Mouse (Mus musculus) liver, embryonic 14.5 days (tissue): ENCODE measurements at regions not wholly inside any gene's neighbourhood (a gene's known extent, or its start where the extent isn't known, plus 50 kb on each side); places are given as distances from the start of the nearest gene placed in this dataset.

Experiments
- ATAC-seq: fragments of 200-750 bp; cut with Nextera tagmentation; 2 replicates; pipeline ENCODE4 v1.8.0; 2017; ENCODE audit warnings: moderate number of reproducible peaks, mild to moderate bottlenecking, moderate library complexity; ENCODE audit not compliant: insufficient read depth
- DNase-seq, 3 experiments: peaks; one replicate each; pipeline ENCODE4 v3.0.0-alpha.2; 2012 to 2013; ENCODE audit warnings: low read depth in 3 of 3, low spot score in 3 of 3
- H3K27ac ChIP-seq: fragments of 300-500 bp; sonication (generic); 2 replicates; pipeline ENCODE4 v1.5.1; 2014; ENCODE audit warnings: moderate library complexity, mild to moderate bottlenecking, control low read depth, inconsistent platforms
- H3K27me3 ChIP-seq: fragments of 300-500 bp; sonication (generic); 2 replicates; pipeline ENCODE4 v1.6.1; 2014; ENCODE audit warnings: mild to moderate bottlenecking, low read length, moderate library complexity; ENCODE audit not compliant: control insufficient read depth, insufficient read depth
- H3K36me3 ChIP-seq: fragments of 300-500 bp; sonication (generic); replicated peaks from 2 replicates; pipeline ENCODE4 v1.6.1; 2014; ENCODE audit warnings: low read depth; ENCODE audit not compliant: control insufficient read depth, insufficient read depth
- H3K4me1 ChIP-seq, 2 experiments: fragments of 200-500 bp in 1 of 2; fragments of 300-500 bp in 1 of 2; sonication (generic) in 1 of 2; replicated peaks; 2 replicates each; pipeline ENCODE4 v1.6.1; 2012 to 2014; ENCODE audit warnings: antibody characterized with exemption in 1 of 2, inconsistent platforms in 1 of 2, low read length in 1 of 2; ENCODE audit not compliant: control insufficient read depth in 2 of 2, insufficient read depth in 2 of 2
- H3K4me2 ChIP-seq: fragments of 300-500 bp; sonication (generic); 2 replicates; pipeline ENCODE4 v1.6.1; 2014; ENCODE audit warnings: low read depth, mild to moderate bottlenecking, control low read depth, moderate library complexity
- H3K4me3 ChIP-seq, 2 experiments: fragments of 200-500 bp in 1 of 2; fragments of 300-500 bp in 1 of 2; sonication (generic) in 1 of 2; 2 replicates each; pipeline ENCODE4 v1.5.1; 2012 to 2014; ENCODE audit warnings: low read depth in 2 of 2, low read length in 2 of 2, mild to moderate bottlenecking in 2 of 2, control low read depth in 1 of 2, inconsistent platforms in 1 of 2, moderate library complexity in 1 of 2; ENCODE audit not compliant: insufficient read depth in 1 of 2
- H3K9ac ChIP-seq: fragments of 300-500 bp; sonication (generic); replicated peaks from 2 replicates; pipeline ENCODE4 v1.6.1; 2014; ENCODE audit warnings: mild to moderate bottlenecking, control low read depth, moderate library complexity
- H3K9me3 ChIP-seq: fragments of 300-500 bp; sonication (generic); 2 replicates; pipeline ENCODE4 v1.6.1; 2016; ENCODE audit warnings: low read length, mixed read lengths; ENCODE audit not compliant: control insufficient read depth
- CTCF ChIP-seq: IDR thresholded peaks from 2 replicates; pipeline ENCODE4 v1.5.1; 2016; ENCODE audit warnings: antibody characterized with exemption, low read depth, control low read depth
- EP300 ChIP-seq: IDR thresholded peaks from 2 replicates; pipeline ENCODE4 v1.6.1; 2016; ENCODE audit warnings: antibody characterized with exemption, low read depth
- WGBS: fragments of 180-500 bp; shearing (Covaris S2); extraction: QIAGEN DNeasy Blood & Tissue Kit; methylation state at CpG from one replicate; pipeline ENCODE4 v1.1.7; 2014; ENCODE audit not compliant: insufficient replicate concordance; 5-methylcytosine and 5-hydroxymethylcytosine counted together

DNA sequence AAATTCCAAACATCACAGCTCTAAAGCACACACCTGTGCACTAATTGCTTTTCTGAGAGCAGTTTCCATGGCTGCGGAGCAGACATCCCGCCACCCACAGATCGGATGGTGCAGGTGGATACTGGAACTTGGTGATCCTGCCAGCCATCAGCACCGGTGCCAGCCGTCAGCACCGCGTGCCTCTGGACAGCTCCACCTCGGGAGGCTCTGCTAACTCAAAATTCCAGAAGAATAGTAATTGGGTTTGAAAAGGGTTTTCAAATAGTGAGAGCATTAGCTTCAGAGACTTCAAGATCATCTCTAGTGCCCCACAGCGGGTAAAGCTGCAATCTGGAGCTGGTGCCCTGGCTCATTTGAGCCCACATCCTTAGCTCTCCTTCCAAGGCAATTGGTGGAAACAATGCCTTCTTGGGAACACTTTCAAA, 458.8 kb downstream of the Tbc1d22a start:
- 32% methylated on average over 9 of the region's 9 CpGs for WGBS
- DNase-seq: no peak
- no peak overlapping the region for H3K4me3 ChIP-seq

DNA sequence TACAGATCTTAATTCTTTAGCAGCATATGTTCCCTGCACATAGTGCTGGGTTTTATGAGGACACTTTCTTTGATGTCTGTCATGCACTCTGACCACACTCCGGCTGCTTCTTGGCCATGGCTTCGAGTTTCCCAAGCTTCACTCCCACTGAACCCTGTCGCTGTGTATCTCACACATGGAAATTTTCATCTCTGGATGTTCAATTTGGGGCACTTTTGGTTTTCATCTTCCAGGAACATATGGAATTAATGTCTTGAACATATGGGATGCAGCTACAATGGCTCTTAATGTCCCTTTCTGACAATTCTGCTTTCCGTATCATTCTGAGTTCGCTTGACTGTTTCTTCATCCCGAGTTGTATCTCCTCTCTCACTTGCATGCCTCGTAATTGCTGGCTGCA, 462.8 kb downstream of the Tbc1d22a start:
- Histone ChIP-seq H3K27me3 (no peaks in the 10 kb centered on the region), H3K27ac (no peak overlapping the region), H3K4me3 (no peak overlapping the region), H3K36me3 (no peaks in the 10 kb centered on the region), H3K9ac (no peak overlapping the region), H3K9me3 (no peaks in the 10 kb centered on the region), H3K4me1 (no peaks in the 10 kb centered on the region), H3K4me2 (no peak overlapping the region)
- ATAC-seq: no peak
- 74% methylated on average over 7 of the region's 7 CpGs for WGBS
- TF ChIP-seq EP300: no peak
- TF ChIP-seq CTCF: no peak
- no peak for DNase-seq

More for the DNA sequence above, 458.8 kb downstream of the Tbc1d22a start:
- H3K27me3 ChIP-seq: no peaks in the 10 kb centered on the region
- H3K27ac ChIP-seq: no peak overlapping the region
- no peak for ATAC-seq
- no peaks in the 10 kb centered on the region for H3K9me3 ChIP-seq
- no peak overlapping the region for H3K9ac ChIP-seq
- no peaks in the 10 kb centered on the region for H3K36me3 ChIP-seq
- TF ChIP-seq EP300 (no peak), CTCF (no peak)
- no peak overlapping the region for H3K4me2 ChIP-seq
- no peaks in the 10 kb centered on the region for H3K4me1 ChIP-seq

DNA sequence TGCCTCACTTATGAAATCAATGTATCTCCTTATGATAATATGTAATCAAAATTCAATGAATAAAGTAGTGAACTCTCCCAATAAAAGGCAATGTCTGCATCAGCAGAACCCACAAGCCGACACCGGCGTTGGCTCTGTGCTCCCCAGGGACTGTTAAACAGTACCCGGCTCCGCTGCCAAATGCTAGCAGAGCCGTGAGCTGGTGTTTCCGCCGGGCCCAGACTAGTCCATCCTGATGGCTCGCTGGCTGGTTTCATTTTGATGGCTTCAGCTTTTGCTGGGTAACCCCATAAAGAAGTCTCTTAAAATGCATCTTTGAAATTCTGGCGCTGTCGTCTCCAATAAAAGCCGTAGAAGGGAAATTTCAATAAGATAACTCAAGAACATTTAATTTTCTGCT, 468.8 kb downstream of the Tbc1d22a start:
- no peak for TF ChIP-seq CTCF
- TF ChIP-seq EP300: no peak
- no peak for ATAC-seq
- Histone ChIP-seq H3K4me2 (no peak overlapping the region), H3K4me1 (no peaks in the 10 kb centered on the region), H3K36me3 (no peaks in the 10 kb centered on the region), H3K27ac (no peak overlapping the region), H3K9me3 (no peaks in the 10 kb centered on the region), H3K4me3 (no peak overlapping the region), H3K9ac (no peak overlapping the region), H3K27me3 (no peaks in the 10 kb centered on the region)
- no peak for DNase-seq
- WGBS: 81% methylated on average over 12 of the region's 12 CpGs

- Histone ChIP-seq H3K36me3 (no peaks in the 10 kb centered on the region), H3K4me1 (no peaks in the 10 kb centered on the region), H3K9me3 (no peaks in the 10 kb centered on the region), H3K9ac (no peak overlapping the region), H3K27ac (no peak overlapping the region), H3K4me2 (no peak overlapping the region), H3K27me3 (no peaks in the 10 kb centered on the region), H3K4me3 (no peak overlapping the region)
- WGBS: 67% methylated on average over 8 of the region's 8 CpGs
- TF ChIP-seq CTCF (no peak), EP300 (no peak)
- DNase-seq (no peak), ATAC-seq (no peak)
These were observed 475.4 kb downstream of the Tbc1d22a start for GRCm38 (mm10) chr15:86689694-86690093.

- WGBS: 55% methylated on average over 4 of the region's 4 CpGs
- no peak for DNase-seq
These were observed 482.5 kb downstream of the Tbc1d22a start for GRCm38 (mm10) chr15:86696806-86697205.

GRCm38 (mm10) chr15:86710429-86710828, 496.2 kb downstream of the Tbc1d22a start:
- H3K4me3 ChIP-seq: no peak overlapping the region
- no peak for DNase-seq
- TF ChIP-seq CTCF (no peak), EP300 (no peak)
- 52% methylated on average over 2 of the region's 2 CpGs for WGBS
- no peaks in the 10 kb centered on the region for H3K4me1 ChIP-seq
- H3K27ac ChIP-seq: no peak overlapping the region
- no peaks in the 10 kb centered on the region; the same call in 1 of the 2 replicates for H3K9me3 ChIP-seq
- no peaks in the 10 kb centered on the region for H3K27me3 ChIP-seq
- no peak for ATAC-seq
- no peak overlapping the region for H3K4me2 ChIP-seq
- no peak overlapping the region for H3K9ac ChIP-seq
- H3K36me3 ChIP-seq: no peaks in the 10 kb centered on the region

More at GRCm38 (mm10) chr15:86696806-86697205, 482.5 kb downstream of the Tbc1d22a start:
- no peak for ATAC-seq
- Histone ChIP-seq H3K27me3 (no peaks in the 10 kb centered on the region), H3K27ac (no peak overlapping the region), H3K4me1 (no peaks in the 10 kb centered on the region), H3K9me3 (no peaks in the 10 kb centered on the region), H3K36me3 (no peaks in the 10 kb centered on the region), H3K4me2 (no peak overlapping the region), H3K4me3 (no peak overlapping the region), H3K9ac (no peak overlapping the region)
- TF ChIP-seq EP300 (no peak), CTCF (no peak)
